Mouse (Mus musculus): ENCODE measurements around the gene Milr1.

Gene Milr1

GRCm38 (mm10) chr11:106814601-106815320, 63.7 kb downstream of the Milr1 start:
- peak; percentile 73 to 82 for DNase-seq

GRCm38 (mm10) chr11:106815331-106815730, 64.3 kb downstream of the Milr1 start:
- no peak for DNase-seq

GRCm38 (mm10) chr11:106815761-106816160, 64.7 kb downstream of the Milr1 start:
- no peak for DNase-seq

- DNase-seq: no peak
Measured at GRCm38 (mm10) chr11:106816316-106816715, 65.3 kb downstream of the Milr1 start.

- DNase-seq: no peak
Measured at GRCm38 (mm10) chr11:106817156-106817555, 66.1 kb downstream of the Milr1 start.

GRCm38 (mm10) chr11:106817808-106818207, 66.8 kb downstream of the Milr1 start:
- DNase-seq: no peak

DNA sequence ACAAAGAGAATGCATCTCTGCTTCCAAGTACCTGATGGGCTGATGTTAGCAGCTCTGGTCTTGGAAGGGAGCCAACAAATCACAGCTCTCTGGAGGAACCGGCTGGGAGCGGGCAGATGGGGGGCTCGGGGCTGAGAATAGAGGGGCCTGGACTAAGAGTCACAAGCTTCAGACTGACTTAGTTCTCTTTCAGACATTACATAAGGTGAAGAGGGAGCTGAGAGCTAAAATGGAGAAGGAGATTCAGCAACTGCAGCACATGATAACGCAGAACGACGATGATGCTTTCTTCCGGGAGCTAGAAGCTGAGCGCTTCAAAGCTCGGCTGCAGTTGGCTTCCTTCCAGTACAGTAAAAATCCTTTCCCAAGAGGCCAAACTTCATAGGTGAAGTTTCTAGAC, 67.3 kb downstream of the Milr1 start:
- DNase-seq: peak; percentile 51 to 57

All from kidney, postnatal 36 days (tissue).